Mouse (Mus musculus) C2C12 (cell line): ENCODE measurements around the gene Hp1bp3.

Experiments used
- CEBPB ChIP-seq: IDR thresholded peaks from one replicate; pipeline ENCODE4 v1.6.1; 2011; ENCODE audit warnings: low read depth, mild to moderate bottlenecking, control low read depth, moderate library complexity
- CTCF ChIP-seq: IDR thresholded peaks from one replicate; pipeline ENCODE4 v1.5.1; 2011; ENCODE audit not compliant: control insufficient read depth, insufficient read depth, insufficient read length
- FOSL1 ChIP-seq: IDR thresholded peaks from one replicate; pipeline ENCODE4 v1.8.0; 2011; ENCODE audit warnings: mild to moderate bottlenecking, low read length; ENCODE audit not compliant: poor library complexity, insufficient read depth, severe bottlenecking
- MAX ChIP-seq: IDR thresholded peaks from one replicate; pipeline ENCODE4 v1.6.1; 2011; ENCODE audit warnings: mild to moderate bottlenecking, control low read depth
- MYOD1 ChIP-seq: IDR thresholded peaks from one replicate; pipeline ENCODE4 v1.6.1; 2011; ENCODE audit warnings: low read depth; ENCODE audit not compliant: control insufficient read depth, insufficient read length
- MYOG ChIP-seq: IDR thresholded peaks from one replicate; pipeline ENCODE4 v1.6.1; 2011; ENCODE audit not compliant: control insufficient read depth, insufficient read length; ENCODE audit errors: extremely low read depth
- USF1 ChIP-seq: IDR thresholded peaks from one replicate; pipeline ENCODE4 v1.6.1; 2011; ENCODE audit warnings: low read depth, mild to moderate bottlenecking, control low read depth, moderate library complexity

DNA sequence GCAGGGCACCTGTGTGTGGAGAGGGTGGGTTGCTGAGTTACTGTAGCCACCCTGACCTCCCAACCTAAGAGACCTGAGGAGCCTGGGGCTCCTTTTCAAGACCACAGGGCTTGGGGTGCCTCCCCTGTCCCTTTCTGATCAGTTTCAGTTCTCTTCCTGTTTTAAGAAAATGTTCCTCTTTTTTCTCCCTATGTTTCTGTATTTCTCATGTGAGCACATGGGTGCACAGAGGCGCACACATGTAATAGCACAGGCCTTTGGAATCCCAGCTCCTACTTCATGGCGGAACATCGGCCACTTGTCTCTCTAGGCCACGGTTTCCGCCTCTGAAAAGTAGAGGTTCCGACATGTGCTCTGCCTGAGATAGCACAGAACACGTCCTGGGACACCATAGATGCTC lies 72.6 kb downstream of the Hp1bp3 start:
- TF ChIP-seq CTCF (no peak), USF1 (no peak), MYOG (no peak), CEBPB (no peak), MYOD1 (no peak), FOSL1 (no peak), MAX (no peak)
